Mouse (Mus musculus) brain, adult 10 weeks (tissue): ENCODE data around the gene Unc13a. TPM values are rescaled to one million over a fixed set of nuclear protein-coding genes. Genes with fewer than 3 reads are reported as not detected.

Experiments used
- polyA plus RNA-seq: library from polyadenylated mRNA; stranded (reverse); fragments of 350-450 nt; fragmentation: Illumina TruSeq; extraction: RNeasy Lipid Tissue Mini Kit (QIAGEN cat#74804); gene quantifications from one replicate; pipeline ENCODE4 v1.2.3, GENCODE M21; 2015; ENCODE audit warnings: low read depth, low replicate concordance

The Unc13a gene
- 119 TPM for polyA plus RNA-seq

DNA sequence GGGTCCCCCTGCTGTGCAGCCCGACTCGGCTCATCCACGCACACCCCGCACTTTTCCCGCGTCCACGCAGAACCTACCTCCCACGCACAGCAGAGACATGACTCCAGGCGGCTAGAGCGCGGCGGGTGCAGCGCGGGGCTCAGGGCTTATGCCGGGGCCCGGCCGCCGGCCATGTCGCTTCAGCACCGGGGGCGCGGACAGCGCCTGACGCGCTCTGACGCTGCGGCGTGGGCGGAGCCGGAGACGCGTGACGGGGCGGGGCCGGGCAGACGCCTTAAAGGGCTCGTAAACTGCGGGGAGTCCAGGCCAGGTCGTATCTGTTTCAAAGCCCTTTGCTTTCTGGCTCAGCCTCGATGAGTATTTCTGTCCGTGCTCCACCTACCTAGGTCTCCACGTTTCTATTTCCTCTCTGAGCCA, at the start of gene Unc13a:
Gene Unc13a (minus strand): TSS at position 209 of the 417 bp plus-strand sequence.

DNA sequence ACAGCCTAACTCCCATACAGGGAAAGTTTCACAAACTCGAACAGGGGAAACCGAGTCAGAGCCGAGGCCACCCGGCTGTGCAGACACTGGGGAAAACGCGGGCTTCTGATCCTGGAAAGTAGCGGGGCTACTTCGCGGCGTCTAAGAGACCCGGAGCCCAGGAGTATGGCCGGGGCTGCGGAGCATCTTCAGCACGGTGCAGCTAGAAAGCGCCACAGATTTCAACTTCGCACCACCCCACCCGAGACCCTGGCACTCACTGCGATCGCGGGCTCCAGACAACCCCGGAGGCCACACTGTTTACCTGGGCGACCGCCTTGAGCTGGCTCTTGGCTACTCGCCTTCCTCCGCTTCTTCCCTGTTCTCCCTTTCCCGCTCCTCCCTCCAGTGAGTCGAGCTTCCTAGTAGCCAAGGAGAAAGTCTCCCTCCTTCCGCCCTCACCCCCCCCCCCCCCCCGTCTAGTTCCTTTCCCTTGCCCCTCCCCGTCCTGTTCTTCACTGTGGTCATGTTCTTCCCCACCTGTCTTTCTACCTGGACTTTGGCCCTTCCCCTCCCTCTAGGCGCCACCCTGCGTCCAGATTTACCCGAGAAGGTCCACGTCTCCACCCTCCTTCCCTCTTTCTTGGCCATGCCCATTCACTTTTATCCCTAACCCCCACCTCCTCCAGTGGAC, 30.0 kb upstream of the Unc13a start, which contains the start of gene B3gnt3:
Gene B3gnt3 (minus strand): TSS at position 376 of the 673 bp plus-strand sequence.

DNA sequence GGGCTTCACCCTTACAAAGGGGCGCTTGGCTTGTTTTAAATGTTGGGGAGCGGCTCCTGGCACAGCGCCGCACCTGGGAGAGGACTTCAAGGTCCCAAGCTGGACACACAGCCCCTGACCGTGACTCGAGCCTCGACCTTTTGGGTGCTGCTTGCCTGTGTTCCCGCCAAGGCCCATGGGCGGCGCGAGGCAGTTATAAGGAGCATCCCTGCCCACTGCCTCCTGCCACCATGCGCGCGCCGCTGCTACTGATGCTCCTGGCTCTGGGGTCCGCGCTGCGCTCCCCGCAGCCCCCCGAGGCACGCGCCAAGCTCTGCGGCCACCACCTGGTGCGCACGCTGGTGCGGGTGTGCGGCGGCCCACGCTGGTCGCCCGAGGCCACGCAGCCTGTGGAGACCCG, 17.5 kb upstream of the Unc13a start, which contains the start of gene Insl3:
Gene Insl3 (plus strand): TSS at position 187 of the 400 bp plus-strand sequence.

DNA sequence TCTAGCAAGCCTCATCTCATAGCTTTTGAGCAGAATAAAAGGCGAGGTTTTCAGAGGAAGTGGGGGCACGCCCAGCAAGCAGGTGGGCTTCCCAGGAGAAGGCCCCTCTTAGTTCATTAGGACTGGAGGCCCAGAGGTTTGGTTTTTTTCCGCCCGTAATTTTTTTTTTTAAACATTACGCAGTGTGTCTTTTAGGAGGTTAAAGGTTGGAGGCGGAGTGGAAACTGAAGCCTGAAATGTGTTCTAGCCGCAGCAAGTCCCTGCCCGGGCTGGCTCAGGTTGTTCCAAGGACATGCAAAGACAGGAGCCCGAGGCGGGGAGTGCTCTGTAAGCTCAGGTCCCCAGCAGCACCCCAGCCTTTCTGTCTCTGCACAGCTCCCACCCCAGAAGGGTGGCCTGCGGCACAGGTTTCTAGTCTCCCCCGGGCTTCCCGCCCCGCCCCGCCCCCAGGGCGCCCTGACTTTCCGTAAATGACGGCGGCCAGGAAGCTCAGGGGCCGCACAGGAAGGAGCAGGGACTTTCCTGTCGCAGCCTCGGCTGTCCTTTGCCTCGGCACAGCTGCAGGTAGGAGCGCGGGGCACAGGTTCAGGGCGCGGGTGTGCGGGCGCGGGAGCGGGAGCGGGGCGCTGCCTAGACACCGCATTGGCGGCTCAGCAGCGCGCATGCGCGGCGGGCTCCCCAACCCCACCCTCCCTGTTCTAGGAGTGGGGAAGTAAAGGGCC, 4.6 kb upstream of the Unc13a start, which contains the start of gene Jak3:
Gene Jak3 (plus strand): TSS at position 277 of the 722 bp plus-strand sequence.

DNA sequence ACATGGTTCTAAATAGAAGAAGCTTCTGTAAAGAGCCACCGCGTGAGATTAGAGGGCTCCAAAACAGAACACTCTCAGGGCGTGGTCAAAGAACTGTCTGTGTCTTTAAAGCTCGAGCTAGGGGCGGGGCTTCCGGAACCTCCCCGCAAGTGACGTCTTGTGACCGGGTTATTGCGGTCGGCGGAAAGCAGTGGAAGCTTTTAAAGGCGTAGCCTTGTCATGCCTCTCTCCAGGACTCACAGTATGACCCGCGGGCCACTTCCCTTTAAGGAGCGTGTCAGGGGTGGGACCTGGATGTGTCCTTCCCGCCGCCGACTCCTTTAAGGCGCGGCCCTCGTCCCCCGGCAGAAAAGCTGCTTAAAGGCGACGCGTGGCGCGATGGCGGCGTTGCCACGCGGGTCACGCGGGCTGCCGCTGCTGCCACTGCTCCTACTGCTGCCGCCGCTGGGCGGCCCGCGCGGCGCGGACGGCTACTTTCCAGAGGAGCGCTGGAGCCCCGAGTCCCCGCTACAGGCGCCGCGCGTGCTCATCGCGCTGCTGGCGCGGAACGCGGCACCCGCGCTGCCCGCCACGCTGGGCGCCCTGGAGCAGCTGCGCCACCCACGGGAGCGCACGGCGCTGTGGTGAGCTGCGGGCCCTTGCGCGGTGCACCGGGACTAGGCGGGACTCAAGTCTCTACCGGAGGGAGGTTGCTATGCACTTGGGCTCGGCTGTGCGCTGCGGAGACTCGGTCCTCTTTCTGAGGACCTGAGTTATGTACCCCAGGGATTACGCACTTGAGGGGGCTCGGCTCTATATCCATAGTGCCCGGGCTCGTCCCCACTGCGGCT, 60.5 kb downstream of the Unc13a start, which contains the start of gene Colgalt1:
Gene Colgalt1 (plus strand): TSS at position 177 of the 830 bp plus-strand sequence.

DNA sequence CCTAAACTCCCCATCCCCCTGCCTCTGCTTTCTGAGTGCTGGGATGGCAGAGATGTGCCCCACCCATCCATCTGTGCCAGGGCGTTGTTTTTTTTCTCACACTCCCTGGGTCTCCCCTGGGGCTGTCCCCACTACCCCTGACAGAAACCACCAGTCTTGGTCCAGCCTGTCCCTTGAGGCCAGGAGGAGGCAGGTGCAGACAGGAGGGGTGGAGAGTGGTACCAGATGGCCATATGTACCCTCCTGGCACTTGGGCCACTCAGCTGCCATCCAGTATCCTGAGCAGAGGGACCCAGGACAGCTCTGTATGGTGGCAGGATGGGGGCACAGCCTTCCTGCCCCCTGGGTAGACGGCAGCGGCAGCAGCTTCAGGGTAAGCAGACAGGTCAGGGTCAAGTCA, 74.1 kb downstream of the Unc13a start, which contains the start of gene Fam129c:
Gene Fam129c (plus strand): TSS at position 198 of the 400 bp plus-strand sequence.

DNA sequence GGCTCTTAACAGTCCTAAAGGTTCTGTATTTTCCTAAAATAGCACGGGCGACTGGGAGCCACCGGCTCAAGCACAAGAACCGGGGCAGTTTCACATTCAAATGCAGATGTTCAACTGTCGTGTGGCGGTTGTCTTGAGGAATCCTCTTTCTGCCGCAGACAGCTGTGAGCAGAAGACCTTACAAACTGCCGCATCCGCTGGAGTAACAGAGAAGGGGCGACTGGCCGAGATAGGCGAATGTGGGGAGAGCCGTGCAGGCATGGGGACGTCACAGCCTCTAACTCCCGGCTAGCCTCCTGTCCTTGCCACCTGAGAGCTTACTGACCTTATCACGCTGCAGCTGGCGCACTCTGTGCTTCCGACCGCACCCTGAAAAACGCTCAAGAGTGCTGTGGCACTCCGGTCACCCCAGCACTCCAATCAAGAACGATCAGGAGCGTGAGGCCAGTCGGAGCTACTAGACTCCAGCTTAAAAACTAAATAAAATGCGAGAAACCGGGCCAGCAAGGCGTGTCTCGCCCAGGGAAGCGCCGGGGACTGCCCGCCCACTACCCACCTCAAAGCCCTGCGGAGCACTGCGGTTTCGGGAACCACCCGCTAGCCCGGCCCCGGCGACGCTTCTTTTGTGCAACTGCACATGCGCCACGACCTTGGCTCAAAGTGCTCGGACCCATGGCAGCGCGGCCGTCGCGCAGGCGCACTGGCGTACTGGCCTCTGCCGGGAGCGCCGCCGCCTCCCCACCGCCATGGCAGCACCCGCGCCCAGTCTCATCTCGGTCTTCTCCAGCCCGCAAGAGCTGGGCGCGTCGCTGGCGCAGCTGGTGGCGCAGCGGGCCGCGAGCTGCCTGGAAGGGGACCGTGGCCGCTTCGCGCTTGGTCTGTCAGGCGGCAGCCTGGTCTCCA, 79.8 kb downstream of the Unc13a start, which contains the start of gene Pgls:
Gene Pgls (plus strand): TSS at position 706 of the 903 bp plus-strand sequence.

Other genes starting within 250 kb of the Unc13a start
- gene Abhd8, start 208.1 kb downstream of the Unc13a start, polyA plus RNA-seq, result 254 TPM
- gene Mrpl34, start 206.8 kb downstream of the Unc13a start, polyA plus RNA-seq, result 76.2 TPM
- 68.9 TPM for gene Dda1, start 202.6 kb downstream of the Unc13a start, polyA plus RNA-seq
- gene Ano8, start 185.8 kb downstream of the Unc13a start, polyA plus RNA-seq, result 27.6 TPM
- gene Gtpbp3, start 183.7 kb downstream of the Unc13a start, polyA plus RNA-seq, result 27.3 TPM
- gene Plvap, start 160.0 kb downstream of the Unc13a start, polyA plus RNA-seq, result 7.4 TPM
- gene Ccdc194, start 146.0 kb downstream of the Unc13a start, polyA plus RNA-seq, result not detected
- 12.1 TPM for gene Bst2, start 134.3 kb downstream of the Unc13a start, polyA plus RNA-seq
- 48.3 TPM for gene Mvb12a, start 128.8 kb downstream of the Unc13a start, polyA plus RNA-seq
- not detected for gene Tmem221, start 112.9 kb downstream of the Unc13a start, polyA plus RNA-seq
- gene Nxnl1, start 105.2 kb downstream of the Unc13a start, polyA plus RNA-seq, result 0.16 TPM
- 72.5 TPM for gene Slc27a1, start 102.9 kb downstream of the Unc13a start, polyA plus RNA-seq
- 36.5 TPM for gene Pgls, start 79.6 kb downstream of the Unc13a start, polyA plus RNA-seq
- 3.6 TPM for gene Fam129c, start 74.1 kb downstream of the Unc13a start, polyA plus RNA-seq
- 51.4 TPM for gene Colgalt1, start 60.8 kb downstream of the Unc13a start, polyA plus RNA-seq
- gene Jak3, start 4.5 kb upstream of the Unc13a start, polyA plus RNA-seq, result 2.9 TPM
- gene Insl3, start 17.5 kb upstream of the Unc13a start, polyA plus RNA-seq, result 0.92 TPM
- 0.88 TPM for gene B3gnt3, start 30.0 kb upstream of the Unc13a start, polyA plus RNA-seq
- 83.6 TPM for gene Fcho1, start 54.0 kb upstream of the Unc13a start, polyA plus RNA-seq
- 6.1 TPM for gene Zfp709, start 210.3 kb upstream of the Unc13a start, polyA plus RNA-seq
- 8.8 TPM for gene Zfp882, start 236.9 kb upstream of the Unc13a start, polyA plus RNA-seq
- gene Zfp617, start 236.9 kb upstream of the Unc13a start, polyA plus RNA-seq, result 43.0 TPM